Mouse (Mus musculus) hematopoietic stem cell, adult 5-6 weeks (primary cell): Measurements from ENCODE around the gene Pdhx. TPM values are rescaled to one million over a fixed set of nuclear protein-coding genes. Genes with fewer than 3 reads are reported as not detected.

Source experiments
- ATAC-seq, 2 experiments: fragments of 125-278 bp in 1 of 2; replicated peaks in 1 of 2; 2 replicates each; pipeline ENCODE4 v1.8.0; 2016 to 2017; ENCODE audit warnings: inconsistent platforms in 2 of 2, mild to moderate bottlenecking in 2 of 2, moderate number of reproducible peaks in 2 of 2, low read depth in 1 of 2, moderate TSS enrichment in 1 of 2; ENCODE audit not compliant: low FRiP score in 2 of 2, poor library complexity in 2 of 2, severe bottlenecking in 2 of 2, insufficient read depth in 1 of 2, low TSS enrichment in 1 of 2
- total RNA-seq: library from RNA; stranded (forward); fragments of 172-1452, 232-1000 nt; gene quantifications from 2 replicates; pipeline ENCODE4 v1.2.3, GENCODE M21; 2017

Pdhx gene
- total RNA-seq, 1 experiment from 2014 or later, result 33.7 TPM

GRCm38 (mm10) chr2:103004599-103004998 is 68.7 kb downstream of the Pdhx start:
- ATAC-seq, result no peak

- ATAC-seq, result peak; percentile 40 to 51; a peak in 2 of 4 replicates
These were observed 74.1 kb downstream of the Pdhx start for GRCm38 (mm10) chr2:102999153-102999575.

GRCm38 (mm10) chr2:102998356-102998755 is 75.0 kb downstream of the Pdhx start:
- ATAC-seq, result peak; percentile 80 to 87

GRCm38 (mm10) chr2:102997874-102998273 is 75.4 kb downstream of the Pdhx start:
- no peak for ATAC-seq

GRCm38 (mm10) chr2:102993841-102994607 is 79.3 kb downstream of the Pdhx start:
- no peak for ATAC-seq

GRCm38 (mm10) chr2:102992405-102992804 is 80.9 kb downstream of the Pdhx start:
- ATAC-seq, result no peak

GRCm38 (mm10) chr2:102990301-102990702 is 83.0 kb downstream of the Pdhx start:
- ATAC-seq, result no peak

GRCm38 (mm10) chr2:102989446-102989845 is 83.9 kb downstream of the Pdhx start:
- no peak for ATAC-seq

- ATAC-seq, result no peak
These were observed 85.7 kb downstream of the Pdhx start for GRCm38 (mm10) chr2:102987708-102988010.

- ATAC-seq, result peak; percentile 81 to 84
These were observed 86.2 kb downstream of the Pdhx start for GRCm38 (mm10) chr2:102986964-102987707.

- ATAC-seq, result no peak
These were observed 86.9 kb downstream of the Pdhx start for GRCm38 (mm10) chr2:102986424-102986823.

- ATAC-seq, result no peak
These were observed 90.5 kb downstream of the Pdhx start for GRCm38 (mm10) chr2:102982822-102983221.

- ATAC-seq, result peak; percentile 45 to 56; a peak in 2 of 4 replicates
These were observed 91.6 kb downstream of the Pdhx start for GRCm38 (mm10) chr2:102981446-102982314.

- ATAC-seq, result no peak
These were observed 92.4 kb downstream of the Pdhx start for GRCm38 (mm10) chr2:102980870-102981269.

GRCm38 (mm10) chr2:102979519-102979918 is 93.8 kb downstream of the Pdhx start:
- no peak for ATAC-seq

- no peak for ATAC-seq
These were observed 94.2 kb downstream of the Pdhx start for GRCm38 (mm10) chr2:102979112-102979511.

- peak; percentile 78 to 79 for ATAC-seq
These were observed 97.9 kb downstream of the Pdhx start for GRCm38 (mm10) chr2:102975358-102975945.
